Mouse (Mus musculus): ENCODE measurements around the gene Irf2bp1. TPM values are rescaled to one million over a fixed set of nuclear protein-coding genes. Genes with fewer than 3 reads are reported as not detected.
A peak's percentile ranks its signal among the peaks of the same experiment; 100 is the strongest.

Irf2bp1 gene
- polyA plus RNA-seq, 1 experiment from 2014 or later, result 11.7 TPM

- Histone ChIP-seq H3K27ac (ENCODE audit: low read length) (no peak overlapping the region), H3K9ac (replicated peaks; ENCODE audit: low read depth) (no peak overlapping the region)
These were observed 3.5 kb downstream of the Irf2bp1 start for GRCm38 (mm10) chr7:19007026-19007977.

GRCm38 (mm10) chr7:19010581-19010980, 6.7 kb downstream of the Irf2bp1 start:
- no peak overlapping the region for H3K27ac ChIP-seq (ENCODE audit: low read length)
- peaks cover 17% of the 10 kb centered on the region for H3K4me1 ChIP-seq (ENCODE audit: insufficient read depth, low read depth, low read length)
- DNase-seq (ENCODE audit: low spot score) (no peak), ATAC-seq (no peak)
- WGBS, result 68% methylated on average over 7 of the region's 7 CpGs
- H3K27me3 ChIP-seq (replicated peaks; ENCODE audit: insufficient read depth, low read length), result no peaks in the 10 kb centered on the region
- no peaks in the 10 kb centered on the region for H3K36me3 ChIP-seq (ENCODE audit: insufficient read depth, low read length)
- H3K4me2 ChIP-seq (replicated peaks; ENCODE audit: low read depth, low read length), result no peak overlapping the region
- TF ChIP-seq CTCF (IDR thresholded peaks at IDR 0.05), result no peak
- no peak for TF ChIP-seq EP300 (IDR thresholded peaks at IDR 0.05)
- no peaks in the 10 kb centered on the region for H3K9me3 ChIP-seq (ENCODE audit: low read length)
- no peak overlapping the region for H3K4me3 ChIP-seq (ENCODE audit: low read depth, low read length)
- no peak overlapping the region for H3K9ac ChIP-seq (replicated peaks; ENCODE audit: low read depth)

More at GRCm38 (mm10) chr7:19007026-19007977, 3.5 kb downstream of the Irf2bp1 start:
- Histone ChIP-seq H3K4me1 (ENCODE audit: insufficient read depth, low read depth, low read length) (peaks cover 30% of the 10 kb centered on the region), H3K4me2 (replicated peaks; ENCODE audit: low read depth, low read length) (no peak overlapping the region), H3K4me3 (ENCODE audit: low read depth, low read length) (no peak overlapping the region), H3K9me3 (ENCODE audit: low read length) (no peaks in the 10 kb centered on the region), H3K27me3 (replicated peaks; ENCODE audit: insufficient read depth, low read length) (no peaks in the 10 kb centered on the region), H3K36me3 (ENCODE audit: insufficient read depth, low read length) (no peaks in the 10 kb centered on the region)
- DNase-seq (ENCODE audit: low spot score), result no peak
- ATAC-seq, result no peak
- TF ChIP-seq EP300 (IDR thresholded peaks at IDR 0.05) (no peak), CTCF (IDR thresholded peaks at IDR 0.05) (no peak)
- 54% methylated on average over 13 of the region's 13 CpGs for WGBS

- peak overlapping the region; percentile 83 for H3K9ac ChIP-seq (replicated peaks; ENCODE audit: low read depth)
- ATAC-seq (peak; percentile 73), DNase-seq (ENCODE audit: low spot score) (peak; percentile 72)
- H3K27ac ChIP-seq (ENCODE audit: low read length), result peak overlapping the region; percentile 77
- no peaks in the 10 kb centered on the region for H3K36me3 ChIP-seq (ENCODE audit: insufficient read depth, low read length)
- no peaks in the 10 kb centered on the region for H3K9me3 ChIP-seq (ENCODE audit: low read length)
- TF ChIP-seq CTCF (IDR thresholded peaks at IDR 0.05), result no peak
- TF ChIP-seq EP300 (IDR thresholded peaks at IDR 0.05), result no peak
- peak overlapping the region; percentile 76 for H3K4me2 ChIP-seq (replicated peaks; ENCODE audit: low read depth, low read length)
- under 1% methylated on average over 26 of the region's 31 CpGs for WGBS
- peak overlapping the region; percentile 38 for H3K4me3 ChIP-seq (ENCODE audit: low read depth, low read length)
- H3K4me1 ChIP-seq (ENCODE audit: insufficient read depth, low read depth, low read length), result 0 out of 2 replicates have a peak, but pooled peaks cover 6% of the 10 kb centered on the region
- H3K27me3 ChIP-seq (replicated peaks; ENCODE audit: insufficient read depth, low read length), result no peaks in the 10 kb centered on the region
These were observed 8.3 kb downstream of the Irf2bp1 start for GRCm38 (mm10) chr7:19012025-19012621.

- Histone ChIP-seq H3K9ac (replicated peaks; ENCODE audit: low read depth) (no peak overlapping the region), H3K4me1 (ENCODE audit: insufficient read depth, low read depth, low read length) (no peaks in the 10 kb centered on the region), H3K27me3 (replicated peaks; ENCODE audit: insufficient read depth, low read length) (no peaks in the 10 kb centered on the region), H3K36me3 (ENCODE audit: insufficient read depth, low read length) (no peaks in the 10 kb centered on the region), H3K4me2 (replicated peaks; ENCODE audit: low read depth, low read length) (no peak overlapping the region), H3K4me3 (ENCODE audit: low read depth, low read length) (no peak overlapping the region), H3K9me3 (ENCODE audit: low read length) (no peaks in the 10 kb centered on the region), H3K27ac (ENCODE audit: low read length) (no peak overlapping the region)
- DNase-seq (ENCODE audit: low spot score) (no peak), ATAC-seq (no peak)
- 58% methylated on average over 2 of the region's 2 CpGs for WGBS
- TF ChIP-seq EP300 (IDR thresholded peaks at IDR 0.05) (no peak), CTCF (IDR thresholded peaks at IDR 0.05) (no peak)
These were observed 9.0 kb downstream of the Irf2bp1 start for GRCm38 (mm10) chr7:19012882-19013281.

- Histone ChIP-seq H3K9me3 (ENCODE audit: low read length) (no peaks in the 10 kb centered on the region), H3K4me3 (ENCODE audit: low read depth, low read length) (no peak overlapping the region), H3K9ac (replicated peaks; ENCODE audit: low read depth) (no peak overlapping the region), H3K4me1 (ENCODE audit: insufficient read depth, low read depth, low read length) (no peaks in the 10 kb centered on the region), H3K4me2 (replicated peaks; ENCODE audit: low read depth, low read length) (no peak overlapping the region), H3K27me3 (replicated peaks; ENCODE audit: insufficient read depth, low read length) (no peaks in the 10 kb centered on the region), H3K36me3 (ENCODE audit: insufficient read depth, low read length) (no peaks in the 10 kb centered on the region), H3K27ac (ENCODE audit: low read length) (no peak overlapping the region)
- WGBS, result 72% methylated on average over 15 of the region's 15 CpGs
- DNase-seq (ENCODE audit: low spot score), result no peak
- TF ChIP-seq CTCF (IDR thresholded peaks at IDR 0.05) (peak; percentile 19; the same call in 1 of the 2 replicates), EP300 (IDR thresholded peaks at IDR 0.05) (no peak)
- no peak for ATAC-seq
These were observed 10.6 kb downstream of the Irf2bp1 start for GRCm38 (mm10) chr7:19014452-19014851.

GRCm38 (mm10) chr7:19016042-19016441, 12.2 kb downstream of the Irf2bp1 start:
- 86% methylated on average over 4 of the region's 4 CpGs for WGBS
- H3K27ac ChIP-seq (ENCODE audit: low read length), result no peak overlapping the region

More at GRCm38 (mm10) chr7:19016042-19016441, 12.2 kb downstream of the Irf2bp1 start:
- Histone ChIP-seq H3K4me3 (ENCODE audit: low read depth, low read length) (no peak overlapping the region), H3K9ac (replicated peaks; ENCODE audit: low read depth) (no peak overlapping the region), H3K27me3 (replicated peaks; ENCODE audit: insufficient read depth, low read length) (no peaks in the 10 kb centered on the region), H3K4me2 (replicated peaks; ENCODE audit: low read depth, low read length) (no peak overlapping the region), H3K4me1 (ENCODE audit: insufficient read depth, low read depth, low read length) (no peaks in the 10 kb centered on the region), H3K9me3 (ENCODE audit: low read length) (no peaks in the 10 kb centered on the region), H3K36me3 (ENCODE audit: insufficient read depth, low read length) (no peaks in the 10 kb centered on the region)
- no peak for DNase-seq (ENCODE audit: low spot score)
- no peak for TF ChIP-seq CTCF (IDR thresholded peaks at IDR 0.05)
- TF ChIP-seq EP300 (IDR thresholded peaks at IDR 0.05), result no peak
- ATAC-seq, result no peak
